Mouse (Mus musculus): ENCODE data around the gene Tmem273. TPM values are rescaled to one million over a fixed set of nuclear protein-coding genes. Genes with fewer than 3 reads are reported as not detected.

The Tmem273 gene
- polyA plus RNA-seq, 1 experiment from 2014 or later, result 1.2 TPM

DNA sequence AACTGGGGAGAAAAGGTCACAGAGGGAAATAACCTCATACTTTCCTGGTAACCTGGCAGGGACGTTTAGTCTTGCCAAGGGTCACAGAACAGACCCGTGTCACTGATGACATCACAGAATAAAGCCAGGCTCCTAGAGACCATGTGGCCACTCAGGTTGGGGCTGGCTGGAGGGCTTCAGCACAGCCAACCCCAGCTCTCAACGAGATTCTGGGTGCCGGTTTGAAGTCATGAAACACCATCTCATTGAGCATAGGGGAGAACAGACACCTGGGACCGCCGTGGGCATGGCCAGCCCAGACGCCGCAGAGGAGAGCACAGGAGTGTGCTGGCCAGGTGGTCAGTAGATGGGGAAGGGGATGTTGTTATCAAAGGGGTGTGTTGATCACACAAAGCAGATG is 48.1 kb downstream of the Tmem273 start, which contains the start of gene Fam170b:
Gene Fam170b (plus strand): TSS at position 116 of the 400 bp plus-strand sequence.
- Histone ChIP-seq H3K4me3 (replicated peaks) (no peak within 1 kb of the TSS), H3K36me3 (no peaks in the 10 kb centered on the region), H3K9me3 (replicated peaks) (no peaks in the 10 kb centered on the region), H3K27me3 (peaks cover 3% of the 10 kb centered on the region; the same call in 1 of the 2 replicates), H3K4me2 (no peak within 1 kb of the TSS), H3K9ac (no peak within 1 kb of the TSS), H3K27ac (no peak within 1 kb of the TSS), H3K4me1 (replicated peaks) (no peaks in the 10 kb centered on the region; the same call in 1 of the 2 replicates)
- DNase-seq (no peak), ATAC-seq (ENCODE audit: low read depth) (no peak)
- WGBS (ENCODE audit: insufficient replicate concordance), result 61% methylated on average over 8 of the region's 8 CpGs

DNA sequence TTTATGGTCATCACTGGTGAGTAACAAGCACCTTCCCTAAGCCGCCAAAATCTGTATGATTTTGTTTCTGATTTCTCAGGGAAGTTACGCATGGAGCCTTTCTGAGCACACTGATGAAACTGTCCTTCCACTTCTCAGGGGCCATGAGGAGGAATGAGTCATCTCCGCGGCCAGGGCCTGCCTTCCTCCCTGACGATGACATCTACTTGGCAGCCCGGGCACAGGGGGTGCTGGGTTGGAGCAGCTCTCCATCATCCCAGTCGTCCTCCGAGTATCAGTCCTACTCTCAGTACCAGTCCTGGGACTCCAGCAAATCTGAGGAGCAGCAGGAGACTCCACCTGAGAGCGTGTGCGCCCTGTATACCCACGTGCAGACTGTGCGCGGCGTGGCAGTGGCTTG is 49.4 kb downstream of the Tmem273 start:
- H3K27ac ChIP-seq, result no peak overlapping the region
- H3K27me3 ChIP-seq, result peaks cover 3% of the 10 kb centered on the region; the same call in 1 of the 2 replicates
- 61% methylated on average over 14 of the region's 14 CpGs for WGBS (ENCODE audit: insufficient replicate concordance)
- H3K36me3 ChIP-seq, result no peaks in the 10 kb centered on the region
- DNase-seq (no peak), ATAC-seq (ENCODE audit: low read depth) (no peak)
- no peak overlapping the region for H3K9ac ChIP-seq
- H3K4me2 ChIP-seq, result no peak overlapping the region
- H3K9me3 ChIP-seq (replicated peaks), result no peaks in the 10 kb centered on the region
- H3K4me1 ChIP-seq (replicated peaks), result no peaks in the 10 kb centered on the region; the same call in 1 of the 2 replicates
- no peak overlapping the region for H3K4me3 ChIP-seq (replicated peaks)

DNA sequence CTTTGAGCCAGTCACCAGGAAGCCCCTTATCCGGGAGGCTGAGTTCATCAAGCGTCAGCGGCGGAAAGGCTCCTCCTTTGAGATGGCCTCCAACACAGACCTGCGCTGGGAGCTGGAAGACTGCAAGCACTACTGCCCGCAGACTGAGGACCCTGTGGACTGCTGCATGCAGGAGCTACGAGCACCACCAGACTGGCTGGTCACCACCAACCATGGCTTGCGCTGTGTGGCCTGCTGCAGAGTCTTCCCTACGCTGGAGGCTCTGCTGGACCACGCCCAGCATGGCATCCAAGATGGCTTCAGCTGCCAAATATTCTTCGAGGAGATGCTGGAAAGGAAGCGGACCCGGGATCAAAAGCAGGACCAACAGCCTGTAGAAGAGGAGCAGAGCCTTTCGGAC is 49.8 kb downstream of the Tmem273 start:
- H3K4me3 ChIP-seq (replicated peaks), result no peak overlapping the region
- H3K4me1 ChIP-seq (replicated peaks), result no peaks in the 10 kb centered on the region; the same call in 1 of the 2 replicates
- H3K9me3 ChIP-seq (replicated peaks), result no peaks in the 10 kb centered on the region
- no peak overlapping the region for H3K27ac ChIP-seq
- H3K36me3 ChIP-seq, result no peaks in the 10 kb centered on the region
- no peak overlapping the region for H3K9ac ChIP-seq
- H3K27me3 ChIP-seq, result peaks cover 3% of the 10 kb centered on the region; the same call in 1 of the 2 replicates
- 75% methylated on average over 14 of the region's 14 CpGs for WGBS (ENCODE audit: insufficient replicate concordance)
- ATAC-seq (ENCODE audit: low read depth) (no peak), DNase-seq (no peak)
- no peak overlapping the region for H3K4me2 ChIP-seq

DNA sequence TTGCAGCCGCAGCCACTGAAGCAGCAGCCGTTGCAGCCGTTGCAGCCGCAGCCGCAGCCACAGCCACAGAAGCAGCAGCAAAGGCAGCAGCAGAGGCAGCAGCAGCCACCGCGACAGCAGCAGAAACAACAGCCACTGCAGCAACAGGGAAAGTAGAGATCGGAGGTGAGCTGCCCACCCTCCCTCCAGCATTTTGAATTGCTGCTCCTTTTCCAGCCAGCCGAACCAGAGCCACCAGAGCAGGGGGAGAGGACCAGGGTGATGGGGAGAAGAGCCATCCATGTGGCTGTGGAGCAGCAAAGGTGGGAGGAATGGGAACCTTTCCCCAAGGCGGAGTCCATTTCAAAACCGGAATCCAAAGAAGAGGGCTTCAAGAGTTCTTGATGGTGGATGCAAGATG is 50.4 kb downstream of the Tmem273 start:
- 76% methylated on average over 11 of the region's 11 CpGs for WGBS (ENCODE audit: insufficient replicate concordance)
- Histone ChIP-seq H3K27ac (no peak overlapping the region), H3K9me3 (replicated peaks) (no peaks in the 10 kb centered on the region), H3K4me3 (replicated peaks) (no peak overlapping the region), H3K4me2 (no peak overlapping the region), H3K4me1 (replicated peaks) (no peaks in the 10 kb centered on the region; the same call in 1 of the 2 replicates), H3K9ac (no peak overlapping the region), H3K36me3 (no peaks in the 10 kb centered on the region), H3K27me3 (peaks cover 3% of the 10 kb centered on the region; the same call in 1 of the 2 replicates)
- ATAC-seq (ENCODE audit: low read depth) (no peak), DNase-seq (no peak)

DNA sequence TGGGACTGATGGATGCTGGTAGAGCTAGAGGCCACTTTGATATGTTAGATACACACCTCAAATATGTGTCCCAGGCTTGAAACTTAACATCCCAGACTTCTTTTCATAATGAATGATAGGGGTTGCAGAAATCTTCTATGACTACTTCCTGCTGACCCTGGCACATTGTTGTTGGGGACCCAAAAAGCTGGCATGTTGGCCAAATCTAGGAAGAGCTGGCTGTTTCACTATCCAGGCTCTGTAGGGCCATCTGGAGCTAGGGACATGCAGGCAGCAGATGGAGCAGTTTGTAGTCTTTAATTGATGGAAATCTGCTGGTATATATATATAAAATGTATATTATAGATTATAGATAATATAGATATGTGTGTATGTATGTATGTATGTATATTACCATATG is 56.3 kb downstream of the Tmem273 start:
- Histone ChIP-seq H3K27me3 (no peaks in the 10 kb centered on the region), H3K9me3 (replicated peaks) (no peaks in the 10 kb centered on the region), H3K4me1 (replicated peaks) (no peaks in the 10 kb centered on the region), H3K4me3 (replicated peaks) (no peak overlapping the region), H3K36me3 (no peaks in the 10 kb centered on the region), H3K4me2 (no peak overlapping the region), H3K9ac (no peak overlapping the region), H3K27ac (no peak overlapping the region)
- ATAC-seq (ENCODE audit: low read depth) (no peak), DNase-seq (no peak)

DNA sequence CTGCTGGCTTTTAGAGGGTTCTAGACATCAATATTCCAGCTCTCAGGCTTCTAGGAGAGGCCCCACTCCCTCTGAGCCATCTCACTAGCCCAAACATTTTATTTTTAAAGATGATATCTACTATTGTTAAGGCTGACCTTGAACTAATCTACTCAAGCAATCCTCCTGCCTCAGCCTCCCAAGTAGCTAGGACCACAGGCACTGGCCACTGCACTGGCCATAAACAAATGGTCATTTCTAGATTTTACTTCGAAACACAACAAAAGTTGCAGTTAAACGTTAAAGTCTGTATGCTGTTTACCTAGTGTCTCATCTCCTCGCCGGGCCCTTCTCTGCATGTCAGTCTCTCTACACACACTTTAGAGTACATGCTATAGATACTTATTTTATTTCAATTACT is 68.3 kb downstream of the Tmem273 start:
- Histone ChIP-seq H3K4me1 (replicated peaks) (no peaks in the 10 kb centered on the region), H3K9me3 (replicated peaks) (no peaks in the 10 kb centered on the region), H3K9ac (no peak overlapping the region), H3K4me3 (replicated peaks) (no peak overlapping the region), H3K36me3 (no peaks in the 10 kb centered on the region), H3K4me2 (no peak overlapping the region), H3K27ac (no peak overlapping the region), H3K27me3 (peaks cover 40% of the 10 kb centered on the region)
- DNase-seq, result no peak
- ATAC-seq (ENCODE audit: low read depth), result no peak
- WGBS (ENCODE audit: insufficient replicate concordance), result 72% methylated on average over 4 of the region's 4 CpGs

DNA sequence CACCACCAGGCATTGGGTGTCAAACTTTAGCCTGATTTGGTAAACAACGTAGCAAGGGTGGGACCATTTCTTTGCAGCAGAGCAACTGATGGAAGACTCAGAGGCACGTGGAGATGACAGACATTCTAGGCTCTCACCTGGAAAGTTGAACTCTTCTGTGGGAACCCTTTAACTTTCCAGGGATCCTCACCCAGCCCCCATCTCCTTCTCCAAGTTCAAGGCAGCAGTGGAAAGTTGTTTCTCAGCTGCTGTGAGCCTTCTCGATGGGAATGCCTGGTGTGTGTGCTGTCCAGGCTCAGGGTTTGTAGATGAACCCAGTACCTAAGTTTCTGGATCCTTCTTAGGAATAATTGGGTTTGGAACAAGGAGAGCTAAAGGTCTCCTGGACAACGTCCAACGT is 70.5 kb downstream of the Tmem273 start:
- H3K4me3 ChIP-seq (replicated peaks), result peak overlapping the region; percentile 52; the same call in 1 of the 2 replicates
- H3K9me3 ChIP-seq (replicated peaks), result no peaks in the 10 kb centered on the region
- no peak for ATAC-seq (ENCODE audit: low read depth)
- WGBS (ENCODE audit: insufficient replicate concordance), result 33% methylated on average over 5 of the region's 5 CpGs
- peaks cover 4% of the 10 kb centered on the region; the same call in 1 of the 2 replicates for H3K4me1 ChIP-seq (replicated peaks)
- DNase-seq, result no peak
- H3K27ac ChIP-seq, result no peak overlapping the region
- peak overlapping the region; percentile 50; the same call in 1 of the 2 replicates for H3K9ac ChIP-seq
- H3K4me2 ChIP-seq, result peak overlapping the region; percentile 58
- no peaks in the 10 kb centered on the region for H3K36me3 ChIP-seq
- H3K27me3 ChIP-seq, result peaks cover 42% of the 10 kb centered on the region

DNA sequence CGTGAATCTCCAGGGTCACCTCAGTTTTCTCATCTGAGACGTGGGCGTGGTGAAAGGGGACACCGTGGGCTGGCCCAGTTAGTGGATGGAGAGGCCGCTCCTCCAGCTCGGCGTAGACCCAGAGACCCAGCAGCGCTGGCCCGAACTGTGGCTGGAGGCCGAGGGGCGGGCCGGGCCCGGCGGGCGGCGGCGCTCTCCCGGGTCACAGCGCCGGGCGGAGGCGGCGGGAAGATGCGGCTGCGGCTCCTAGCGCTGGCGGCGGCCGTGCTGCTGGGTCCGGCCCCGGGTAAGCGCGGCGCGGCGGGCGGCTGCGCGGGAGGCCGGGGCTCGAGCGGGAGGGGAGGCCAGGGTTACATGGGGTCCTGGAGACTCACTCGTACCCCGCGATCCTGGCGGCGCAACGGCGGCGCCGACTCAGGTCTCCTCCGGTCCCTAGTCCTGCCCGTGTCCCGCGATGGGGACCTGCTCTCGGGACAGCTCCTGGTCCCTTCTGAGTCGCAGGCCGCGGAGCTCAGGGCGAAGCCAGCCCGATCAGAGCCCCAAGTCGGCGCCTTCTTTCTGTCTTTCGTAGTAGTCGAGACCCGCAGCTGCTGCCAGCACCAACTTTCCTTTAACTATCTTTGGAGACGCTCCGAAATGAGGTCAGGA is 71.0 kb downstream of the Tmem273 start, which contains the start of gene Vstm4:
Gene Vstm4 (plus strand): TSS at position 76 of the 648 bp plus-strand sequence.
- Histone ChIP-seq H3K36me3 (no peaks in the 10 kb centered on the region), H3K27ac (no peak within 1 kb of the TSS), H3K9ac (peak within 1 kb of the TSS; percentile 50), H3K4me2 (peak within 1 kb of the TSS; percentile 58), H3K27me3 (peaks cover 42% of the 10 kb centered on the region), H3K9me3 (replicated peaks) (no peaks in the 10 kb centered on the region), H3K4me3 (replicated peaks) (peak within 1 kb of the TSS; percentile 52), H3K4me1 (replicated peaks) (peaks cover 4% of the 10 kb centered on the region; the same call in 1 of the 2 replicates)
- ATAC-seq (ENCODE audit: low read depth) (peak; percentile 59; the same call in 1 of the 2 replicates), DNase-seq (no peak)
- WGBS (ENCODE audit: insufficient replicate concordance), result 3% methylated on average over 61 of the region's 68 CpGs

DNA sequence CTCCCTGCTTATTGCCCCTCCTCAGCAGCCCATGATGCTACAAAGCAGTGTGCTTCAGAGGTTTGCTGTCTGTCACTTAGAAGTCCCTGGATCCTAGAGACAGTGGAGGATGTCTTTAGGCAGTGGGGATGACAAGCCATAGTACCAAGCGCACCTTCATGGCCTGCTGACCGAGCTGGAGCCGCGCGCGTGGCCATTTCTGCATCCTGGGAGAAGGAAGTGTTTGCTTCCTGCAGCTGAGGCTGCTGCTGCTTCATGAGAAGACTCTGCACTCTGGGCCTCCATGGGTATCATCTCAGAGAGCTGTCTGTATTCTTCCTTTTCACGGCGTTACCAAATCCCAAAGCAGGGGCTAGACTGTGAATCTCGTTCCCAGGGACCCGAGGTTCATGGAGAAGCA is 72.6 kb downstream of the Tmem273 start:
- 76% methylated on average over 10 of the region's 10 CpGs for WGBS (ENCODE audit: insufficient replicate concordance)
- H3K4me2 ChIP-seq, result no peak overlapping the region

DNA sequence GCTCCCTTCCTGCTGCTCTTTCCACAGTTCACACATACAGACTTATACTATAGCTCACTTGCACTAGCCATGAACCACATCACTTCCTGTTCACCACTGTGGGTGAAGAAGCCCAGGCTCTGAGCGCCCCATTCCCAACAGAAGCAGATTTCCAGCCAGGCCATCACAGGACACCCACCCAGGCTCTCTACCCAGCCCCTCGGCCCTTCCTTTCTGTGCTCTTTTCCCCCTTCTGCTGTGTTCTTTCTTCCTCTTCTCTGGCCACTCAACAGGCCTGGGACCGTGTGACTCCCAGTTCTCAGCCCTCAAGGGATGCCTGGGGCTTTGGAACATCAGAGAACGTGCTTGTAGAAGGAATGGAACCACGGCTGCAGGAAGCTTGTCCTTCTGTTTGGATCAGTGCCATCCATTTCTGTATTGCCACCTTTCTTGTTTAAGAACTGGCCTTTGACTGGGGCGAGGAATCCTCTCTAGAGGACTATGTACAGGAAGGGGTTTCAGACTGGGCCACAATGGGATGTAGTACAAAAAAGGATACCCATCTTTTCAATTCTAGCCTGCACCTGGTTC is 73.3 kb downstream of the Tmem273 start:
- Histone ChIP-seq H3K27me3 (peaks cover 42% of the 10 kb centered on the region), H3K4me3 (replicated peaks) (no peak overlapping the region), H3K4me2 (no peak overlapping the region), H3K36me3 (no peaks in the 10 kb centered on the region), H3K9me3 (replicated peaks) (no peaks in the 10 kb centered on the region), H3K27ac (no peak overlapping the region), H3K9ac (no peak overlapping the region), H3K4me1 (replicated peaks) (peaks cover 4% of the 10 kb centered on the region; the same call in 1 of the 2 replicates)
- DNase-seq, result no peak
- WGBS (ENCODE audit: insufficient replicate concordance), result 48% methylated on average over 6 of the region's 6 CpGs
- no peak for ATAC-seq (ENCODE audit: low read depth)

More for the DNA sequence above, 72.6 kb downstream of the Tmem273 start:
- ATAC-seq (ENCODE audit: low read depth) (no peak), DNase-seq (no peak)
- Histone ChIP-seq H3K4me1 (replicated peaks) (peaks cover 4% of the 10 kb centered on the region; the same call in 1 of the 2 replicates), H3K9ac (no peak overlapping the region), H3K36me3 (no peaks in the 10 kb centered on the region), H3K9me3 (replicated peaks) (no peaks in the 10 kb centered on the region), H3K27me3 (peaks cover 42% of the 10 kb centered on the region), H3K4me3 (replicated peaks) (no peak overlapping the region), H3K27ac (no peak overlapping the region)

DNA sequence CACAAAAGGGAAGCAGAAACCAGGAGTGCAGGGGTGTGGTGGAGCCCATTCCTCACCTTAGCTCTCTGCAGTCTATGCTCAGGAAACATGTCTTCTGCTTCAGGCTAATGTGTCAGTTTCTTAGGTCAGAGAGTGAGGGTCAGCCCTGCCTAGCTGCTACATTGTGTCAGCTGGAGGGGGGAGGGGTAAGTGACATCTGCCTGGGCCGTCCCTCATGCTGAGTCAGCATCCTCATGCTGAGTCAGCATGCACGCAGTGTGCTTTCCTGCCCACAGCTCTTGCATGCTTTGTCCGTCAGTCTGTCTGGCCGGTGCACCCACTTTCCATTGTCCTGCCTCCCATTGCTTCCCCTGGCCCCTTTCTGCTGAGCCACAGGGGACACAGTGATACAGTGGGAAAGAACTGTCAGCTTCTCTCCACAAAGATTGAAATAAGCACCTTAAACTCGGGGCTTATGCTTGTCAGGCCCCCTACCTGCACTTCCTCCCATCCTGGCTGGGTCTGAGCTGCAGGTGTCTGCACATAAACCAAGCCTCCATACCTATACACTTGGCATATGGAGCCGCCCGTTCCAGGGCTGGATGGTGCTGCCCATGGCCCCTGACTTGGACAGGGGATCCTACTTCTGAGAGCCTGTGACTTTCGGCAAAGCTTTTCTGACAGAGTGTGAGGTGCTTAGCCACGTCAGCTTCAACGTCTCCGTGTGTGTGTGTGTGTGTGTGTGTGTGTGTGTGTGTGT is 74.2 kb downstream of the Tmem273 start:
- Histone ChIP-seq H3K36me3 (no peaks in the 10 kb centered on the region), H3K27ac (no peak overlapping the region), H3K9ac (no peak overlapping the region), H3K4me3 (replicated peaks) (no peak overlapping the region), H3K9me3 (replicated peaks) (no peaks in the 10 kb centered on the region), H3K27me3 (peaks cover 42% of the 10 kb centered on the region), H3K4me1 (replicated peaks) (peaks cover 4% of the 10 kb centered on the region; the same call in 1 of the 2 replicates), H3K4me2 (no peak overlapping the region)
- 37% methylated on average over 11 of the region's 11 CpGs for WGBS (ENCODE audit: insufficient replicate concordance)
- DNase-seq (no peak), ATAC-seq (ENCODE audit: low read depth) (0 out of 2 replicates have a peak, but pooled peaks have one; percentile 21)

All from liver, embryonic 13.5 days (tissue).